Mouse (Mus musculus) adrenal gland, postnatal 0 days (tissue): ENCODE data around the gene Ybey. TPM values are rescaled to one million over a fixed set of nuclear protein-coding genes. Genes with fewer than 3 reads are reported as not detected.

ENCODE experiments used
- polyA plus RNA-seq: library from polyadenylated mRNA; unstranded; fragments of >200 nt; fragmentation: Nextera tagmentation; extraction: Ambion mirVana; gene quantifications from 2 replicates; pipeline ENCODE4 v1.2.1, GENCODE M21; 2015

Gene Ybey
- polyA plus RNA-seq = 6.7 and 6.8 TPM in 2 replicates

GRCm38 (mm10) chr10:76468203-76469162 is at the start of gene Ybey, which contains the start of gene Mcm3ap:
Ybey (minus strand) TSS chr10:76469114.
Mcm3ap (plus strand) TSS chr10:76468927.

GRCm38 (mm10) chr10:76448851-76449250 is 20.1 kb downstream of the Ybey start, which contains the start of gene 2610028H24Rik:
2610028H24Rik (plus strand) TSS chr10:76449081.

GRCm38 (mm10) chr10:76442178-76443088 is 26.5 kb downstream of the Ybey start, which contains the start of gene Pcnt:
Pcnt (minus strand) TSS chr10:76442786.

GRCm38 (mm10) chr10:76440281-76440680 is 28.6 kb downstream of the Ybey start, which contains the start of gene AC141477.1:
AC141477.1 (minus strand) TSS chr10:76440444.

Other genes with a start within 250 kb of the Ybey start
- 35.6 and 48.4 TPM in 2 replicates for gene Prmt2, start 231.2 kb downstream of the Ybey start, polyA plus RNA-seq
- gene S100b, start 215.3 kb downstream of the Ybey start, polyA plus RNA-seq = 4.5 and 6.1 TPM in 2 replicates
- 6.9 and 8.5 TPM in 2 replicates for gene Dip2a, start 123.8 kb downstream of the Ybey start, polyA plus RNA-seq
- 2.8 TPM in 1 of 2 replicates, not detected in the other for gene AC141477.1, start 28.7 kb downstream of the Ybey start, polyA plus RNA-seq
- gene Pcnt, start 26.3 kb downstream of the Ybey start, polyA plus RNA-seq = 4.5 and 6.9 TPM in 2 replicates
- gene 2610028H24Rik, start 20.0 kb downstream of the Ybey start, polyA plus RNA-seq = not detected in 2 replicates
- 31.9 and 38.5 TPM in 2 replicates for gene Mcm3ap, start 187 bp downstream of the Ybey start, polyA plus RNA-seq
- gene Lss, start 62.5 kb upstream of the Ybey start, polyA plus RNA-seq = 9.2 and 10.3 TPM in 2 replicates
- gene Spatc1l, start 93.2 kb upstream of the Ybey start, polyA plus RNA-seq = not detected in 2 replicates
- 4.3 and 5.1 TPM in 2 replicates for gene Ftcd, start 106.5 kb upstream of the Ybey start, polyA plus RNA-seq
- gene Col6a2, start 154.5 kb upstream of the Ybey start, polyA plus RNA-seq = 110 and 161 TPM in 2 replicates